7 mouse cellular contexts compared by ENCODE assay signal in the genomic region with DNA sequence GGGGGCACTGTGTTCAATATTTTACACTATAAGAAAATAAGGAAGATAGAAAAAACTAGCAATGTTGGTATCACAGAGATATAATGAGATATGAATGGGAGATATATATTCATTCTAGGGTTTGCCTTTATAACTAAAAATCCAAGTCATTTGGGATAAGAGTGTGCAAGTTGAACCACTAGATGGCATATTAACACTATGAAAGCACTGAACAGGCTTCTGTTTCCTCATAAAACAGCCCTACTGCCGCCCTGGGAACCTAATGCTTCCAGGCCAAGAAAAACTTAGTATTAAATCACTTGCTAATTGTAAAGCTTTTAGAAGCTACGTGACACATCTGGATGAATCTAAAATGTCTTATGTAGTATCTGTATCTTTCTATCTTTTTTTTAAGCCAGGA.
DNase-seq lines count a peak whose midpoint lies in the region; ATAC-seq and TF ChIP-seq lines count a peak whose summit lies in the region.

No protein-coding gene starts in this region.

- intact Hi-C loops in left cerebral cortex, postnatal 25 days (cut with DNase I), result loop anchor here (1.0 to 5.0 kb wide), 5 partner anchors 369 to 539 kb away; no protein-coding TSS in a partner anchor

- no peak overlapping the region for H3K4me2 ChIP-seq in liver, embryonic 12.5 days

- H3K9ac ChIP-seq in liver, adult 2 months (ENCODE audit: low read depth, low read length), result no peak overlapping the region
- no peak overlapping the region for H3K9ac ChIP-seq in liver, embryonic 12.5 days

- peak; percentile 23 for DNase-seq in liver, adult 2 months (ENCODE audit: extremely low read depth, low read depth, low spot score)
- DNase-seq in c-Kit-positive CD71-negative TER-119-negative erythroid progenitor cells, embryonic 14.5 days (ENCODE audit: low read depth), result peak; percentile 12
- peak; percentile 38 for DNase-seq in forelimb bud, embryonic 11.5 days (ENCODE audit: low read depth, low spot score)
- peak; percentile 19 to 72 for DNase-seq in left cerebral cortex, postnatal 25 days (ENCODE audit: low spot score in 2 of 2)
- DNase-seq in urinary bladder, postnatal 14 days (ENCODE audit: low spot score), result no peak

- no peak overlapping the region for H3K4me3 ChIP-seq in liver, adult 2 months (ENCODE audit: insufficient read depth, low read depth, low read length)
- no peak overlapping the region for H3K4me3 ChIP-seq in liver, embryonic 12.5 days

- H3K79me2 ChIP-seq in liver, adult 2 months (ENCODE audit: control insufficient read depth, insufficient read depth, low read length), result no peaks in the 10 kb centered on the region

- 25% methylated on average over 2 of the region's 2 CpGs for WGBS in liver, adult 2 months
- 66% methylated on average over 2 of the region's 2 CpGs for WGBS in liver, embryonic 12.5 days (ENCODE audit: insufficient replicate concordance)

- no peaks in the 10 kb centered on the region for H3K27me3 ChIP-seq in liver, adult 2 months (ENCODE audit: control insufficient read depth, insufficient read depth, low read length)
- no peaks in the 10 kb centered on the region for H3K27me3 ChIP-seq in liver, embryonic 12.5 days (replicated peaks)

- TF ChIP-seq CTCF in liver, adult 2 months (IDR thresholded peaks at IDR 0.05; ENCODE audit: low read depth, low read length), result peak; percentile 48

- H3K4me1 ChIP-seq in liver, adult 2 months (ENCODE audit: control insufficient read depth, insufficient read depth, low read length), result no peaks in the 10 kb centered on the region
- H3K4me1 ChIP-seq in liver, embryonic 12.5 days, result no peaks in the 10 kb centered on the region

- H3K36me3 ChIP-seq in liver, adult 2 months (ENCODE audit: control insufficient read depth, insufficient read depth, low read length), result no peaks in the 10 kb centered on the region
- 0 out of 2 replicates have a peak, but pooled peaks cover 5% of the 10 kb centered on the region for H3K36me3 ChIP-seq in liver, embryonic 12.5 days

- H3K27ac ChIP-seq in liver, adult 2 months (replicated peaks; ENCODE audit: insufficient read depth, low read depth, low read length), result no peak overlapping the region
- no peak overlapping the region for H3K27ac ChIP-seq in liver, embryonic 12.5 days

- no peaks in the 10 kb centered on the region for H3K9me3 ChIP-seq in liver, embryonic 12.5 days (replicated peaks)

- ATAC-seq in liver, embryonic 12.5 days, result no peak
- ATAC-seq in neutrophil, adult 5-6 weeks (ENCODE audit: extremely low read depth, insufficient number of reproducible peaks, low FRiP score, poor library complexity, severe bottlenecking), result 0 out of 2 replicates have a peak, but pooled peaks have one; percentile 13

- no peak for TF ChIP-seq POLR2A in liver, adult 2 months (IDR thresholded peaks at IDR 0.05; ENCODE audit: extremely low read depth, insufficient read depth, low read length)
